Mouse (Mus musculus) MEL (cell line): ENCODE measurements at regions not wholly inside any gene's neighbourhood (a gene's known extent, or its start where the extent isn't known, plus 50 kb on each side); places are given as distances from the start of the nearest gene placed in this dataset.

Experiments used
- CTCF ChIP-seq, 3 experiments: IDR thresholded peaks in 2 of 3; conservative IDR thresholded peaks in 1 of 3; 2 replicates each; pipeline ENCODE4 v1.5.1; 2011 to 2012; ENCODE audit warnings: low read length in 3 of 3, low read depth in 2 of 3, mild to moderate bottlenecking in 2 of 3, improper control_type of control experiment in 1 of 3, inconsistent platforms in 1 of 3, mixed read lengths in 1 of 3, moderate library complexity in 1 of 3; ENCODE audit not compliant: control insufficient read depth in 1 of 3, insufficient read depth in 1 of 3, poor library complexity in 1 of 3, severe bottlenecking in 1 of 3
- MXI1 ChIP-seq: IDR thresholded peaks from 2 replicates; pipeline ENCODE4 v1.6.1; 2011; ENCODE audit warnings: mild to moderate bottlenecking, low read depth, low read length, improper control_type of control experiment
- POLR2A ChIP-seq, 2 experiments: IDR thresholded peaks; 2 replicates each; pipeline ENCODE4 v1.6.1; 2011 to 2012; ENCODE audit warnings: low read length in 2 of 2, mild to moderate bottlenecking in 2 of 2, control low read depth in 1 of 2, improper control_type of control experiment in 1 of 2, low read depth in 1 of 2, moderate library complexity in 1 of 2; ENCODE audit not compliant: control insufficient read depth in 1 of 2, insufficient read depth in 1 of 2, poor library complexity in 1 of 2
- POLR2AphosphoS5 ChIP-seq: IDR thresholded peaks from 2 replicates; pipeline ENCODE4 v1.6.1; 2012; ENCODE audit warnings: low read depth, borderline replicate concordance, mild to moderate bottlenecking, inconsistent platforms, low read length, moderate library complexity, mixed read lengths

- no peak for TF ChIP-seq CTCF (IDR thresholded peaks at IDR 0.05 in 2 of 3, conservative IDR thresholded peaks at IDR 0.05 in 1 of 3; ENCODE audit: control insufficient read depth in 1 of 3, insufficient read depth in 1 of 3, low read depth in 2 of 3, low read length in 3 of 3, poor library complexity in 1 of 3, severe bottlenecking in 1 of 3)
- no peak for TF ChIP-seq MXI1
- TF ChIP-seq POLR2AphosphoS5 = no peak
- no peak for TF ChIP-seq POLR2A (IDR thresholded peaks at IDR 0.05; ENCODE audit: control insufficient read depth in 1 of 2, insufficient read depth in 1 of 2, low read depth in 1 of 2, low read length in 2 of 2, poor library complexity in 1 of 2)
Observed at GRCm38 (mm10) chr4:55686771-55687170, 154.5 kb upstream of the Klf4 start.
